Mouse (Mus musculus) layer of hippocampus, adult 11-12 months (tissue): Measurements from ENCODE around the gene Hook2.

Experiments used
- DNase-seq: peaks from one replicate; pipeline ENCODE4 v3.0.0; 2022; ENCODE audit warnings: low spot score

Hook2 gene

DNA sequence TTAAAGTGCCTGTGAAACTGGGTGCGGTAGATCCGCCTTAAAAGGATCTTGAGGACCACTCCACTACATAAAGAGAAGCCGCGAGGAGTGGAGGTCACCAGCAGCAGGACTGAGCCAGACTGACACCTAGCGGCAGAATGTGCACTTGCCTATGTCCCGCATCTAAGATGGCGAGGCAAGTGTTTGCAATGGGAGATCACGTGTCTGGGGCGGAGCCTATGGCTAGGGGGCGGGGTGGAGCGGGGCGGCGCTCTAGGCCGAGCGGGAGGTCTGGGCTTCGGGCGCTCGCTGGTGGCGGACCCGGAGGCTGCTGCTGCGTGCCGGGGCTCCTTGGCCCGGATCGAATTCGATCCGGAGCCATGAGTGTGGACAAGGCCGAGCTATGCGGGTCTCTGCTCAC lies at the start of gene Hook2:
TSS of gene Hook2 (plus strand) at position 255 of the 400 bp plus-strand sequence.
- peak; percentile 98 for DNase-seq

GRCm38 (mm10) chr8:84943699-84944098 lies 46.7 kb upstream of the Hook2 start:
- DNase-seq, result no peak

DNA sequence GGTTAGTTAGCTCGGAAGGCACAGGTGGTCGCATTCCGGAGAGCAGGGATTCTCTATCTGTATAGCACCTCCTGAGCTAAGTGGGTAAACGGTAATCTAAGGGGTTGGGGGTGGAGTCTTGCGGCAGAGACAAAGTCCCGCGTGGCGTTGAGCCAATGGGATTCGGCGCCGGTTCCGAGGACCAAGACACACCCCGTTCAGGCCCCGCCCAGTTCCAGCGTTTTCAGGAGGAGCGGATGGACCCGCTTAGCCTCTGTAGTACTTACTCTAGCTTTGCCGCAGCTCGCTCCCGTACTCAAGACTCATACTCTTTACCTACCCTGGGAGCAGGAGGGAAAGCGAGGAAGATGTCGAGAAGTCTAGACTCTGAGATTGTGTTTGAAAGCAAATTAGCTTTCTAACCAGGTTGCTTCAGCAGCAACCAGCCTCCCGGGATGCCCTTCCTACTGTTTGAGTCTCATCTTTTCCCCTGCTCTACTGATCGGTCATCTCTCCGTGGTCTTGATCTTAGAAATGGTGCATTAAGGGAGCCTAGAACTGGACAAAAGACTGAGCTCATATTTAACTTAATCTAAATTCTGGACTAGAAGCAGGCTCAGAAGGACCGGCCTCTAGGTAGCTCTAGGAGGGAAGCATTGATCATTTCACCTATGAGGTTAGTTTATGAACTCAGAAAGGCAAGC lies 45.8 kb upstream of the Hook2 start:
- DNase-seq, result peak; percentile 64

- DNase-seq, result peak; percentile 70
Measured at GRCm38 (mm10) chr8:84945235-84945632, 45.2 kb upstream of the Hook2 start.

- peak; percentile 46 for DNase-seq
Measured at GRCm38 (mm10) chr8:84945633-84946527, 44.5 kb upstream of the Hook2 start.

GRCm38 (mm10) chr8:84946528-84947240 lies 43.7 kb upstream of the Hook2 start, which contains the start of gene Rtbdn:
TSS of gene Rtbdn (plus strand) at chr8:84946991.
- DNase-seq, result no peak

- no peak for DNase-seq
Measured at GRCm38 (mm10) chr8:84947241-84947545, 43.2 kb upstream of the Hook2 start.

- DNase-seq, result no peak
Measured at GRCm38 (mm10) chr8:84949753-84950152, 40.6 kb upstream of the Hook2 start.

DNA sequence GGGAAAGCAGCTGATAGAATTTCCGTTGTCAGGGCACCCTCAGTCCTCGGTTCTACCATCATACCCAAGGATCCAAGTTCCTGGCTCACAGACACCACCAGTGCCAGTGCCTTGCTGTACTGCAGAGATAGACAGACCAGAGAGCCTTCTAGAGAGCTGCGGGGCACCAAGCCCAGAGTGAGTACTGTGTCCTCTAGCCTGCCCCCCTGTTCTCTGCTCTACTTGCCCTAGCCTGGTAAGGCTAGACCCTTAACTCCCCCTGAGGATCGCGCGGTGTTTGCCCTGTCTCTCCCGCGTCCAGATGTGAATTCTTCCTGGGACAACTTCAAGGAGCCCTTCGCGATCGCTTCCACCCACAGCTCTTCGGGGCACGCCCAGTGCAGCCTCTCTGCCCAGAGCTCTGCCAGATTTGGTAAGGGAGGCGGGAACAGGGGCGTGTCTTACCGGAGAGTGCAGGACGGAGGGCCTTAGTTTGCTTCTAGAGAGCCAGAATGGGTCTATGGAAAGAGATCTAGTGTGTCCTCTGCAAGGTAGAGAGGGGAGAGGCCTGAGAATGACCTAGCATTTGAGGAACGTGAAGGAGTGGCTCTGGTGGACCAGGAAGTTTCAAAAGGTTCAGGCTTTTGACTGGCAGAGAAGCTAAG lies 37.7 kb upstream of the Hook2 start:
- DNase-seq, result peak; percentile 26

DNA sequence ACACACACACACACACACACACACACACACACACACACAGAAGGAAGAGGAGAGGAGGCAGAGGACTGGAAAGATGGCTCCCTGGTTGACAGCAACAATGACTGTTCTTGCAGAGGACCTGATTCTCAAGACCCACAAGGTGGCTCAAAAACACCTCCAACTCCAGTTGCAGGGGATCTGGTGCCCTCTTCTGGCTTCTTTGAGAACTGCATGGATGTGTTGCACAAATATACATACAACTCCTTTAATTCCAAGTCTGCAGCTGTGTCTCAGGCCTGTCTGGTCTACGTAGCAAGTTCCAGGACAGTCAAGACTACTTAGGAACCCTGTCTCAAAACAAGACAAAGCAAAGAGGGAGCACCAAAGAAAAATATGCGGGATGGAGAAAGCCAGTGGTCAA lies 33.6 kb upstream of the Hook2 start:
- DNase-seq, result peak; percentile 81

- DNase-seq, result no peak
Measured at GRCm38 (mm10) chr8:84959811-84960210, 30.6 kb upstream of the Hook2 start.

DNA sequence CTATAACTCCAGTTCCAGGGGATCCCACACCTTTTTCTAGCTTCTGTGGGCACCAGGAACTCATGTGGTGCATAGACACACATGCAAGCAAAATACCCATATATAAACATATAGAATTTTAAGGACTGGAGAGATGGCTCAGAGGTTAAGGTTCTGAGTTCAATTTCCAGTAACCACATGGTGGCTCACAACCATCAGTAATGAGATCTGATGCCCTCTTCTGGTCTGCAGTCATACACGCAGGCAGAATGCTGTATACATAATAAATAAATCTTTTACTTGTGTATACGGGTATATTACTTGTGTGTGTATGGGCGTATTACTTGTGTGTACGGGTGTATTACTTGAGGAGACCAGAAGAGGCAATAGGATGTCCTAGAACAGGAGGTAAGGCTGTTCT lies 26.5 kb upstream of the Hook2 start:
- no peak for DNase-seq

DNA sequence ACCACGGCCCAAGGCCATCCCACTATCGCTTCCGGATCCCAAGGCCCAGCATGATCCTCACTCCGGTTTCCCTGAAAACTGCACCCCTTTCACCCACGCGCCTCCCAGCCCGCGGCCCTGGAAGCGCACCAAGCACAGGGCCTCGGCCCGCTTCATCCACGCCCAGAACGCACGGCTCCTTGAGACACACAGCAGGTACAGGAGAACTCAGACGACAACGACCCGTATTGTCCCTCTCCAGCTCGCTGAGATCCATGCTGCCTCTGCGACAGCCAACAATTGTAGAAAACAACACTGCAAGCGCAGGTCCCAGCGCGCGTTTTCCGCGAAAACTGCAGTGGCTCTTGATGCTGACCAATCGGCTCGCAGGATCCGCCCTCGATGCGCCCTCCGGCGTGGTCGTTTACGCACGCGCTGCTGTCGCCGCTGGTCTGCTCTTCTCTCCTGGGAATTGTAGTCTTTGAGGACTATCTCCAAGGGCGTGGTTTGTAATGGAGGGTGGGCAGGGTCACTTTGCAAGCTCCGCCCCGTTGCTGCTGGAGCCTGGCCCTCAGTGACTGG lies 24.6 kb upstream of the Hook2 start:
- DNase-seq, result peak; percentile 95

GRCm38 (mm10) chr8:84966603-84967002 lies 23.8 kb upstream of the Hook2 start:
- DNase-seq, result no peak

DNA sequence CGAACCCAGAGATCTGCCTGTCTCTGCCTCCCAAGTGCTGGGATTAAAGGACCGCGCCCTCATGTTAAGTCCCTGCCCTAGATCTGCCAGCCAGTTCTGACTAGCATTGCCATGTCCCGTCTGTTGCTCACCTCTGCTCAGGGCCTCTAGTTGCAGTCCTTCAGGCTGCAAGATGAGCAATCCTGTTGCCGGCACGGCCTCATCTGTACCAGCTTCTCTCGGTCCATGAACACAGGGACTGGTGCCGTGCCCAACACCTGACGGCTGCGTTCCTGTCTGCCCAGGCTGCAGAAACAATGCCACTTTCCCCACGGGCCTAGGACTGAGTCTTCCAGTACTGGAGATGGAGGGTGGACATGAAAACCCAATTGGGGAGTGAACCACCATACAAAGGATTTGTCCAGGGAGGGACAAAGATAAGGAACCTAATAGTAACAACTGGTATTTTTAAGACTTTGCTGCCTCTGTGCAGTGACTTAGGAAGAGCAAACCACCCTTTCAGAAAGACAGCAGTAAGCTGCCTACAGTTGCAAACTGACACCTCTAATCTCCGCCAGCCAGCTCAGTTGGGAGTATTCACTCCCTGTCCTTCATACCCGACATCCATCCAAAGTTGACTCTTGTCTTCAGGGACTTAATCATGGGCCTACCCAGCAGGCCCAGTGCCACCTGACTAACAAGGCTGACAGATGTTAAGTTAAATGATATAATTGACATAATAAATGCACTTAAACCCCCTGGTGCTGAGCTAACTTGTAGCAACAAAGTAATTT lies 22.7 kb upstream of the Hook2 start:
- DNase-seq, result no peak

- DNase-seq, result no peak
Measured at GRCm38 (mm10) chr8:84968650-84969049, 21.8 kb upstream of the Hook2 start.

DNA sequence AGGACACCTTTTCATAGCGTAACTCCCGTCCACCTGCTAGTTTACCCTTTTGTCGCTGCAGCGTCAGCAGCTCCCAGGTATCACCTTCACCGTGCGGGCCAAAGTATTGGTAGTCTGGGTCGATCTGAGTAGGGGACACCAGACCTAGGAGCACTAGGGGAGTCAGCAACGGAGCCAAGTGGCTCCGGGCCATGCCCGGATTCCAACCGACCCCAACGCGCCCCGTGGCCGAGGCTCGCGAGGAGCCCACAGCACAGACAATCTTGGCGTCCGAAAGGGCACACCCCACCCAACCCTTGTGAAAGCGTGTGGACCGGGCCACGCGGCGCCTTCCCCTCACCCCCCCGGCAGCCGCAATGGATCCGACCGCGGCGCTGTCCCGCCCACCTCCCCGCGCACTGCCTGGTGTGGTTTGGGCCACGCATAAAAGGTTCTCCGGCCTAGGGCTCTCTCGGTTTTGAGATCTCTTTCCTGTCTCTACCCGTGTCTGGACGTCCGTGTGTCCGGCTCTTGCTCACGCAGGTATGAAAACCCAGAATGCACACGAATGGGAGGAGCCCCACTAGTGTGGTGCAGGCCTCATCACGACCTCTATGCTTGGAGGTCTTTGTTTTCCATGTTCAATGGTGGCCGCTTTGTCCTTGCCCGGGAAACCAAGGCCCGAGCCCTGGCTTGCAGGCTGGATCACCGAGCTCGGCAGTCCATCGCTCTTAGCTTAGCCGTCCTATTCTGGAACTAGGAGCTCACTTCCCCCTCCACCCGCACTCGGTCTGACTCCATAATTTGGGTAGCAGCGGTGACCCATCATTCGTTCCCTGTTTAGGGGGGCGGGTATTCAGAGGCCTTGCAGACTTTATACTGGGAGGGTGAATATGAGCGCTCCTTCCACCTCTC lies 20.9 kb upstream of the Hook2 start, which contains the start of the genes Gm49661, Prdx2 and Rnaseh2a:
TSS of gene Gm49661 (minus strand) at position 193 of the 894 bp plus-strand sequence.
TSS of gene Prdx2 (plus strand) at position 347 of the 894 bp plus-strand sequence.
TSS of gene Rnaseh2a (minus strand) at position 527 of the 894 bp plus-strand sequence.
- DNase-seq, result peak; percentile 77

DNA sequence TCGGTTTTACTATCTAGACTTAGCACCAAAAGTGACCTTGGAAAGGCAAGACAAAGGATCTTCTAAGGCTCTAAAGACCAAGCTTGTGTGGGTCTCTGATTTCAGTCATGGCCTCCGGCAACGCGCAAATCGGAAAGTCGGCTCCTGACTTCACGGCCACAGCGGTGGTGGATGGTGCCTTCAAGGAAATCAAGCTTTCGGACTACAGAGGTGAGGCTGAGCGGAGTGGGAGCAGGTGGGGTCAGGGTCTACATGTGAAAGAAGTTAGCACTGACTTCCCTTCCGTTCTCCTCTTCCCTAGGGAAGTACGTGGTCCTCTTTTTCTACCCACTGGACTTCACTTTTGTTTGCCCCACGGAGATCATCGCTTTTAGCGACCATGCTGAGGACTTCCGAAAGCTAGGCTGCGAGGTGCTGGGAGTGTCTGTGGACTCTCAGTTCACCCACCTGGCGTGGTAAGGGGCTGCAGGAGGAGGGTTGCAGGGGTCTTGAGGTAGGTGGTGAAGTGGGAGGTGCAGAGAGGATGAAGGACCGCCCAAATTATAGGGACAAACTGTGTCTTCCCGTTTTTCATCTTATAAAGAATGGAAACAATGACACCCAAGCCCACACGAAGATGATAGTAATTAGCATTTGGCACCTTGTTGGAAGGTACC lies 20.1 kb upstream of the Hook2 start:
- DNase-seq, result no peak

DNA sequence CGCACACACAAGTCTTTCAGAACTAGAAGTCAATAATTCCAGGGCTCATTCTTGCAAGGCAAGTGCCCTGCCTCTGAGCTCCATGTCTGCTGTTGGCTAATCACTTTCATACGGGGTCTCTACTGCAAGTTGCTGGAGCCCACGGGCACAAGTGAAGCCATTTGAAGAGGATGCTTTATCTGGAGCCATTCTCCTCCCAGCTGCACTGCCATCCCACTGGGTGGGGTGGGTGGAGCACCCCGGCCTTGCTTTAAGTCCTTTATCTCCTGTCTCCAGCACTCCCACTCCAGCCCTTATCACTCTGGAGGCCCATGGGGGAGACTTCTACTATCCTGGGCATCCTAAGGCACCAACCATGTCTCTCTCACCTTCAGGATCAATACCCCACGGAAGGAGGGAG lies 19.5 kb upstream of the Hook2 start:
- no peak for DNase-seq
